Mouse (Mus musculus): ENCODE measurements around the gene Prrg2.

- TF ChIP-seq CTCF (IDR thresholded peaks at IDR 0.05; ENCODE audit: control insufficient read depth, insufficient read depth, insufficient replicate concordance, low read depth, low read length) = no peak
- TF ChIP-seq POLR2A (IDR thresholded peaks at IDR 0.05; ENCODE audit: control insufficient read depth, low read depth, low read length) = no peak
Measured at GRCm38 (mm10) chr7:45105491-45105890, 43.0 kb upstream of the Prrg2 start.

Measured in testis, adult 2 months (tissue).